8 mouse cellular contexts compared by ENCODE assay signal in the genomic region with DNA sequence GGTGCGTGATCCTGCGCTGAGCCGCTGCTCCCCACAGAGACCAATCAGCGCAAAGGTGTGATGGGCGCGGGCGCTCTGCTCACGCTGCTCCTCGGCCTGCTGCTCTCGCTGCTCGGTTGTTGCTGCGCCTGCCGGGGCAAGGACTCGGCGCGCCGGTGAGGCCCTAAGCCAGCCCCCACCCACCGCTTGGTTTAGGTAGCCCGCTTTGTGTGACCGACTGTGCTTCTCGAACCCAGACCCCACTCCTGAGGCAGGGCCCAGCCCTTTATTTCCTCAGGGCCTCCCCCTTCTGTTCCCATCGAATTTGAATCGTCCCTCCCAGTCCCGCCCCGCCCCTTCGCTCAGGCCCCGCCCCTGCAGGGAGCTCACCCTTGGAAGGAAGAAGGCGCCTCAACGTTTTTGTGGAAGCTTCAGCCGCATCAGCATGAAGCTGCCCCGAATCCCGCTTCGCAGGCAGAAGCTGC. TPM values are rescaled to one million over a fixed set of nuclear protein-coding genes. Genes with fewer than 3 reads are reported as not detected.
DNase-seq lines count a peak whose midpoint lies in the region; ATAC-seq and TF ChIP-seq lines count a peak whose summit lies in the region.

No protein-coding gene starts in this region.

- DNase-seq in left cerebral cortex, adult 2 months (ENCODE audit: extremely low spot score in 1 of 2, low spot score in 2 of 2) = no peak
- DNase-seq in left cerebral cortex, adult 8-10 months (ENCODE audit: low spot score in 2 of 2) = no peak
- peak; percentile 68 for DNase-seq in hindbrain, embryonic 11.5 days (ENCODE audit: low spot score)
- DNase-seq in thymus, postnatal 25 days = peak; percentile 29
- no peak for DNase-seq in frontal cortex, postnatal 36 days (ENCODE audit: low spot score in 2 of 2)
- no peak for DNase-seq in left cerebral cortex, adult 11 months (ENCODE audit: low spot score)

- H3K27ac ChIP-seq in left cerebral cortex, adult 2 months = no peak overlapping the region
- H3K27ac ChIP-seq in bone marrow macrophage, adult 2 months (ENCODE audit: insufficient read depth, low read depth, low read length) = no peak overlapping the region
- no peak overlapping the region for H3K27ac ChIP-seq in hindbrain, embryonic 11.5 days (ENCODE audit: low read depth, low read length)
- H3K27ac ChIP-seq in liver, embryonic 16.5 days (ENCODE audit: low read length) = no peak overlapping the region

- no peak for TF ChIP-seq POLR2A in bone marrow macrophage, adult 2 months (IDR thresholded peaks at IDR 0.05; ENCODE audit: borderline replicate concordance, low read depth, low read length)

- WGBS in hindbrain, embryonic 11.5 days = 4% methylated on average over 33 of the region's 33 CpGs
- WGBS in liver, embryonic 16.5 days (ENCODE audit: insufficient replicate concordance) = 3% methylated on average over 33 of the region's 33 CpGs

- H3K9me3 ChIP-seq in hindbrain, embryonic 11.5 days (ENCODE audit: control insufficient read depth, low read length) = no peaks in the 10 kb centered on the region
- no peaks in the 10 kb centered on the region for H3K9me3 ChIP-seq in liver, embryonic 16.5 days (replicated peaks; ENCODE audit: control insufficient read depth, low read length)

- peak overlapping the region; percentile 37 for H3K4me3 ChIP-seq in left cerebral cortex, adult 2 months
- peak overlapping the region; percentile 55 for H3K4me3 ChIP-seq in bone marrow macrophage, adult 2 months (ENCODE audit: insufficient read depth, low read length)
- H3K4me3 ChIP-seq in hindbrain, embryonic 11.5 days (ENCODE audit: low read depth, low read length) = peak overlapping the region; percentile 30
- H3K4me3 ChIP-seq in liver, embryonic 16.5 days (ENCODE audit: low read depth, low read length) = peak overlapping the region; percentile 38

- H3K27me3 ChIP-seq in hindbrain, embryonic 11.5 days (ENCODE audit: control insufficient read depth, insufficient read depth, low read length) = peaks cover 81% of the 10 kb centered on the region
- peaks cover 97% of the 10 kb centered on the region for H3K27me3 ChIP-seq in liver, embryonic 16.5 days (ENCODE audit: control insufficient read depth, insufficient read depth, low read depth, low read length)

- H3K36me3 ChIP-seq in hindbrain, embryonic 11.5 days (ENCODE audit: control insufficient read depth, insufficient read depth, low read length) = no peaks in the 10 kb centered on the region
- H3K36me3 ChIP-seq in liver, embryonic 16.5 days (ENCODE audit: control insufficient read depth, insufficient read depth) = no peaks in the 10 kb centered on the region

- intact Hi-C loops in left cerebral cortex, adult 2 months (cut with DNase I) = no loop called here

- peaks cover 7% of the 10 kb centered on the region for H3K4me1 ChIP-seq in bone marrow macrophage, adult 2 months (ENCODE audit: control insufficient read depth, insufficient read depth, low read length)
- peaks cover 21% of the 10 kb centered on the region for H3K4me1 ChIP-seq in hindbrain, embryonic 11.5 days (replicated peaks; ENCODE audit: control insufficient read depth, insufficient read depth, low read length)
- peaks cover 29% of the 10 kb centered on the region for H3K4me1 ChIP-seq in liver, embryonic 16.5 days (ENCODE audit: control insufficient read depth, low read depth, low read length)

- no peak for TF ChIP-seq CTCF in left cerebral cortex, adult 2 months (IDR thresholded peaks at IDR 0.05)
- no peak for TF ChIP-seq CTCF in bone marrow macrophage, adult 2 months (IDR thresholded peaks at IDR 0.05; ENCODE audit: low read depth, low read length)

- peak overlapping the region; percentile 43 for H3K4me2 ChIP-seq in hindbrain, embryonic 11.5 days (replicated peaks; ENCODE audit: low read depth, low read length)
- H3K4me2 ChIP-seq in liver, embryonic 16.5 days (ENCODE audit: low read depth, low read length) = peak overlapping the region; percentile 59

- peak; percentile 15; the same call in 1 of the 2 replicates for ATAC-seq in hindbrain, embryonic 11.5 days (ENCODE audit: low FRiP score)
- no peak for ATAC-seq in liver, embryonic 16.5 days (ENCODE audit: low read depth)

- H3K9ac ChIP-seq in hindbrain, embryonic 11.5 days (ENCODE audit: low read depth, low read length) = no peak overlapping the region
- no peak overlapping the region for H3K9ac ChIP-seq in liver, embryonic 16.5 days (ENCODE audit: low read depth, low read length)

RNA-seq across cellular contexts. Expression of gene Scarf2, which starts 7.4 kb away (rescaled TPM):
- total RNA-seq in left cerebral cortex, adult 2 months (2021) = 1 to 10 TPM; 2.8 to 5.9 TPM
- total RNA-seq in left cerebral cortex, adult 8-10 months (2022) = 1 to 10 TPM; 4.1 to 4.3 (median 4.1) TPM
- 0.86 and 1.7 TPM in 2 replicates for polyA plus RNA-seq in bone marrow macrophage, adult 2 months (2012; ENCODE audit: insufficient read depth, insufficient read length, missing spikeins)
- polyA plus RNA-seq in hindbrain, embryonic 11.5 days (2014; fragmentation: Nextera tagmentation; extraction: Ambion mirVana) = 6.4 and 7.2 TPM in 2 replicates
- 0.67 TPM in 2 replicates for polyA plus RNA-seq in liver, embryonic 16.5 days (2015; fragmentation: Nextera tagmentation; extraction: Ambion mirVana)

RNA-seq across cellular contexts. Expression of gene B830017H08Rik, which starts 28.4 kb away (rescaled TPM):
- total RNA-seq in left cerebral cortex, adult 2 months (2021) = 1 to 10 TPM; 3.4 to 4.1 TPM
- 1 to 10 TPM; 2.7 to 5.1 (median 3.8) TPM for total RNA-seq in left cerebral cortex, adult 8-10 months (2022)
- not detected in 2 replicates for polyA plus RNA-seq in bone marrow macrophage, adult 2 months (2012; ENCODE audit: insufficient read depth, insufficient read length, missing spikeins)
- polyA plus RNA-seq in hindbrain, embryonic 11.5 days (2014; fragmentation: Nextera tagmentation; extraction: Ambion mirVana) = 0.20 and 0.49 TPM in 2 replicates
- polyA plus RNA-seq in liver, embryonic 16.5 days (2015; fragmentation: Nextera tagmentation; extraction: Ambion mirVana) = not detected in 2 replicates

RNA-seq across cellular contexts. Expression of gene Car15, which starts 33.7 kb away (rescaled TPM):
- 10 to 100 TPM; 12.2 to 16.4 TPM for total RNA-seq in left cerebral cortex, adult 2 months (2021)
- total RNA-seq in left cerebral cortex, adult 8-10 months (2022) = 10 to 100 TPM in 1 of 4 experiments, 1 to 10 TPM in 3; 6.5 to 13.3 (median 7.8) TPM
- 1.3 and 1.6 TPM in 2 replicates for polyA plus RNA-seq in bone marrow macrophage, adult 2 months (2012; ENCODE audit: insufficient read depth, insufficient read length, missing spikeins)
- polyA plus RNA-seq in hindbrain, embryonic 11.5 days (2014; fragmentation: Nextera tagmentation; extraction: Ambion mirVana) = 1.8 and 2.9 TPM in 2 replicates
- 0.58 and 0.88 TPM in 2 replicates for polyA plus RNA-seq in liver, embryonic 16.5 days (2015; fragmentation: Nextera tagmentation; extraction: Ambion mirVana)

RNA-seq across cellular contexts. Expression of gene Klhl22, which starts 45.1 kb away (rescaled TPM):
- 10 to 100 TPM; 84.9 to 86.0 TPM for total RNA-seq in left cerebral cortex, adult 2 months (2021)
- 100 to 1,000 TPM in 1 of 4 experiments, 10 to 100 TPM in 3; 82.2 to 105 (median 95.4) TPM for total RNA-seq in left cerebral cortex, adult 8-10 months (2022)
- polyA plus RNA-seq in bone marrow macrophage, adult 2 months (2012; ENCODE audit: insufficient read depth, insufficient read length, missing spikeins) = 9.3 and 12.4 TPM in 2 replicates
- 44.8 and 45.0 TPM in 2 replicates for polyA plus RNA-seq in hindbrain, embryonic 11.5 days (2014; fragmentation: Nextera tagmentation; extraction: Ambion mirVana)
- 11.2 and 12.8 TPM in 2 replicates for polyA plus RNA-seq in liver, embryonic 16.5 days (2015; fragmentation: Nextera tagmentation; extraction: Ambion mirVana)

Comparison
In these comparisons a context has a peak if more than half of its experiments do, and no peak if none do; other contexts are left out.
1. DNase-seq: peak in hindbrain, embryonic 11.5 days (single experiment) and thymus, postnatal 25 days (single experiment); none in left cerebral cortex, adult 2 months (0 of 2), left cerebral cortex, adult 8-10 months (0 of 2), frontal cortex, postnatal 36 days (0 of 2) and left cerebral cortex, adult 11 months (single experiment).
2. Peak in every context shown above with its lines, with median percentiles within 50 percentile points of each other: H3K4me3 ChIP-seq.